In genomic region chr2:167062965-167063880, GRCm38 (mm10) we compare ENCODE assay signal across 7 mouse cellular contexts. TPM values are rescaled to one million over a fixed set of nuclear protein-coding genes. Genes with fewer than 3 reads are reported as not detected.
DNase-seq lines count a peak whose midpoint lies in the region; ATAC-seq and TF ChIP-seq lines count a peak whose summit lies in the region.

TSS of gene Znfx1 (minus strand) at chr2:167063015.

- peak within 1 kb of the TSS; percentile 79 for H3K4me2 ChIP-seq in embryonic facial prominence, embryonic 12.5 days (replicated peaks)
- H3K4me2 ChIP-seq in limb, embryonic 12.5 days: peak within 1 kb of the TSS; percentile 89
- peak within 1 kb of the TSS; percentile 80 for H3K4me2 ChIP-seq in midbrain, embryonic 15.5 days

- peak within 1 kb of the TSS; percentile 89 for H3K9ac ChIP-seq in embryonic facial prominence, embryonic 12.5 days
- peak within 1 kb of the TSS; percentile 95 for H3K9ac ChIP-seq in limb, embryonic 12.5 days (replicated peaks)
- H3K9ac ChIP-seq in midbrain, embryonic 15.5 days: peak within 1 kb of the TSS; percentile 95

- peaks cover 33% of the 10 kb centered on the region for H3K4me1 ChIP-seq in embryonic facial prominence, embryonic 12.5 days
- peaks cover 20% of the 10 kb centered on the region for H3K4me1 ChIP-seq in kidney, adult 2 months (ENCODE audit: control insufficient read depth, insufficient read depth, low read length)
- peaks cover 30% of the 10 kb centered on the region for H3K4me1 ChIP-seq in limb, embryonic 12.5 days (replicated peaks)
- H3K4me1 ChIP-seq in midbrain, embryonic 15.5 days: peaks cover 39% of the 10 kb centered on the region
- H3K4me1 ChIP-seq in spleen, adult 2 months (ENCODE audit: control insufficient read depth, insufficient read depth, insufficient read length): peaks cover 24% of the 10 kb centered on the region

- H3K27ac ChIP-seq in embryonic facial prominence, embryonic 12.5 days: peak within 1 kb of the TSS; percentile 91
- peak within 1 kb of the TSS; percentile 91 for H3K27ac ChIP-seq in kidney, adult 2 months (ENCODE audit: insufficient read depth, low read depth, low read length)
- H3K27ac ChIP-seq in limb, embryonic 12.5 days: peak within 1 kb of the TSS; percentile 90
- peak within 1 kb of the TSS; percentile 94 for H3K27ac ChIP-seq in midbrain, embryonic 15.5 days
- peak within 1 kb of the TSS; percentile 89 for H3K27ac ChIP-seq in spleen, adult 2 months (ENCODE audit: insufficient read depth, low read length)

- TF ChIP-seq CTCF in kidney, adult 2 months (conservative IDR thresholded peaks at IDR 0.05; ENCODE audit: insufficient read depth, insufficient read length, low read depth, low read length): no peak
- no peak for TF ChIP-seq CTCF in spleen, adult 2 months (IDR thresholded peaks at IDR 0.05; ENCODE audit: extremely low read depth, insufficient read depth, insufficient read length, insufficient replicate concordance)

- TF ChIP-seq POLR2A in kidney, adult 2 months (IDR thresholded peaks at IDR 0.05; ENCODE audit: low read depth, low read length): peak; percentile 100
- TF ChIP-seq POLR2A in spleen, adult 2 months (IDR thresholded peaks at IDR 0.05; ENCODE audit: low read depth, low read length): peak; percentile 100

- no peaks in the 10 kb centered on the region for H3K9me3 ChIP-seq in embryonic facial prominence, embryonic 12.5 days
- H3K9me3 ChIP-seq in limb, embryonic 12.5 days: no peaks in the 10 kb centered on the region
- no peaks in the 10 kb centered on the region for H3K9me3 ChIP-seq in midbrain, embryonic 15.5 days

- peaks cover 28% of the 10 kb centered on the region for H3K36me3 ChIP-seq in embryonic facial prominence, embryonic 12.5 days
- peaks cover 7% of the 10 kb centered on the region for H3K36me3 ChIP-seq in kidney, adult 2 months (ENCODE audit: control insufficient read depth, insufficient read depth, low read length)
- peaks cover 34% of the 10 kb centered on the region for H3K36me3 ChIP-seq in limb, embryonic 12.5 days
- peaks cover 15% of the 10 kb centered on the region for H3K36me3 ChIP-seq in midbrain, embryonic 15.5 days (replicated peaks)
- H3K36me3 ChIP-seq in spleen, adult 2 months (ENCODE audit: control insufficient read depth, insufficient read depth, low read length): peaks cover 15% of the 10 kb centered on the region

- DNase-seq in adrenal gland, postnatal 25 days: peak; percentile 93
- DNase-seq in heart, adult 18-20 months: peak; percentile 97 to 99
- peak; percentile 97 for DNase-seq in kidney, adult 2 months
- DNase-seq in spleen, adult 2 months (ENCODE audit: low read depth in 1 of 2, low spot score in 2 of 2): peak; percentile 90 to 91

- under 1% methylated on average over 52 of the region's 57 CpGs for WGBS in embryonic facial prominence, embryonic 12.5 days
- WGBS in kidney, adult 2 months: under 1% methylated on average over 57 of the region's 57 CpGs
- WGBS in limb, embryonic 12.5 days: under 1% methylated on average over 57 of the region's 57 CpGs
- WGBS in midbrain, embryonic 15.5 days: 1% methylated on average over 55 of the region's 57 CpGs
- WGBS in spleen, adult 2 months: under 1% methylated on average over 57 of the region's 57 CpGs

- ATAC-seq in embryonic facial prominence, embryonic 12.5 days (ENCODE audit: insufficient number of reproducible peaks, insufficient read depth, low FRiP score, low TSS enrichment): peak; percentile 91
- ATAC-seq in limb, embryonic 12.5 days (ENCODE audit: insufficient number of reproducible peaks, insufficient read depth, low FRiP score, low TSS enrichment, low read depth): peak; percentile 94
- peak; percentile 94 for ATAC-seq in midbrain, embryonic 15.5 days (replicated peaks)

- no peaks in the 10 kb centered on the region for H3K27me3 ChIP-seq in embryonic facial prominence, embryonic 12.5 days
- no peaks in the 10 kb centered on the region for H3K27me3 ChIP-seq in kidney, adult 2 months (replicated peaks; ENCODE audit: control insufficient read depth, insufficient read depth, low read length)
- H3K27me3 ChIP-seq in limb, embryonic 12.5 days: no peaks in the 10 kb centered on the region
- H3K27me3 ChIP-seq in midbrain, embryonic 15.5 days (replicated peaks): no peaks in the 10 kb centered on the region
- H3K27me3 ChIP-seq in spleen, adult 2 months (ENCODE audit: control insufficient read depth, insufficient read depth, low read length): no peaks in the 10 kb centered on the region

- H3K4me3 ChIP-seq in embryonic facial prominence, embryonic 12.5 days: peak within 1 kb of the TSS; percentile 86
- peak within 1 kb of the TSS; percentile 99 for H3K4me3 ChIP-seq in kidney, adult 2 months (ENCODE audit: insufficient read depth, low read depth, low read length)
- peak within 1 kb of the TSS; percentile 77 for H3K4me3 ChIP-seq in limb, embryonic 12.5 days (replicated peaks)
- H3K4me3 ChIP-seq in midbrain, embryonic 15.5 days: peak within 1 kb of the TSS; percentile 78
- H3K4me3 ChIP-seq in spleen, adult 2 months (ENCODE audit: extremely low read depth, insufficient read depth, insufficient read length): peak within 1 kb of the TSS; percentile 92

RNA-seq across cellular contexts. Expression of gene Znfx1, which starts in this region (rescaled TPM):
- 49.2 and 51.7 TPM in 2 replicates for total RNA-seq in adrenal gland, postnatal 25 days (2021)
- polyA plus RNA-seq in embryonic facial prominence, embryonic 12.5 days (2016; fragmentation: Nextera tagmentation; extraction: Ambion mirVana): 7.2 and 7.6 TPM in 2 replicates
- total RNA-seq in heart, adult 18-20 months (2021): 10 to 100 TPM; 40.6 to 45.6 TPM
- 58.7 and 60.9 TPM in 2 replicates for polyA plus RNA-seq in kidney, adult 2 months (2012; rRNA removed)
- polyA plus RNA-seq in limb, embryonic 12.5 days (2016; fragmentation: Nextera tagmentation; extraction: Ambion mirVana): 6.7 and 8.4 TPM in 2 replicates
- polyA plus RNA-seq in midbrain, embryonic 15.5 days (2015; fragmentation: Nextera tagmentation; extraction: Ambion mirVana): 9.5 and 10.1 TPM in 2 replicates
- polyA plus RNA-seq in spleen, adult 2 months (2012; rRNA removed): 29.9 and 33.9 TPM in 2 replicates

Comparison
In these comparisons a context has a peak if more than half of its experiments do, and no peak if none do; other contexts are left out.
1. Peak in every context shown above with its lines: DNase-seq, ATAC-seq, H3K4me3 ChIP-seq and H3K27ac ChIP-seq.